Mouse (Mus musculus) heart, postnatal 25 days (tissue): ENCODE measurements around the gene Snx10. TPM values are rescaled to one million over a fixed set of nuclear protein-coding genes. Genes with fewer than 3 reads are reported as not detected.

Experiments used
- DNase-seq: peaks from one replicate; pipeline ENCODE4 v3.0.0; 2022; ENCODE audit warnings: low spot score
- intact Hi-C: fragments of 180-260 bp; cut with DNase I; formaldehyde crosslinking; loops from one replicate; pipeline ENCODE4 v1.15.1; 2025
- microRNA-seq: library from miRNA; unstranded; fragments of <30 nt; microRNA quantifications from one replicate; pipeline ENCODE4 v1.2.0, GENCODE M21; 2022
- total RNA-seq, 2 experiments: library from RNA; stranded (reverse); gene quantifications; 2 replicates each; pipeline ENCODE4 v1.2.3; 2021

The Snx10 gene
- total RNA-seq, 2 experiments from 2014 or later, result 10.2 to 11.3 TPM

DNA sequence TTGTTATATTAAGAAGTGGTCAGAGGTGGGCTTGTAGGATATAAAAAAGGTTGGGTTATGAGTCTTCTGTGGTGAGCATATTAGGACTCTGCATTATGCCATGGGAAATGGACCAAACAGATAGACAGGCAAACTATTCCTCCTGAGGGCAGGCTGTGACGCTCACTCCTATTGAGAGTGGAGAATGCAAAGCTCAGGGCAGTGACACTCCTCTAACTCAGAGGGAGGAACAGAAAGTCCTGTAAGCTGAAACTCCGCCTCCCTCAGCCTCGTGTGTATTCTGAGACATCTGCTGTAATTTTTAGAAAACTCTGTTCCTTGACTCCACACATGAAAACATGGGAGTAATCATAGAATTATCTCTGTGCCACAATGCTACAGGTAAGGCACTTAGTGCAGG, 106.0 kb downstream of the Snx10 start:
- intact Hi-C loops, result no loop called here

GRCm38 (mm10) chr6:51630184-51630583, 106.5 kb downstream of the Snx10 start:
- intact Hi-C loops, result no loop called here
- no peak for DNase-seq

More for the DNA sequence above, 106.0 kb downstream of the Snx10 start:
- DNase-seq, result no peak

DNA sequence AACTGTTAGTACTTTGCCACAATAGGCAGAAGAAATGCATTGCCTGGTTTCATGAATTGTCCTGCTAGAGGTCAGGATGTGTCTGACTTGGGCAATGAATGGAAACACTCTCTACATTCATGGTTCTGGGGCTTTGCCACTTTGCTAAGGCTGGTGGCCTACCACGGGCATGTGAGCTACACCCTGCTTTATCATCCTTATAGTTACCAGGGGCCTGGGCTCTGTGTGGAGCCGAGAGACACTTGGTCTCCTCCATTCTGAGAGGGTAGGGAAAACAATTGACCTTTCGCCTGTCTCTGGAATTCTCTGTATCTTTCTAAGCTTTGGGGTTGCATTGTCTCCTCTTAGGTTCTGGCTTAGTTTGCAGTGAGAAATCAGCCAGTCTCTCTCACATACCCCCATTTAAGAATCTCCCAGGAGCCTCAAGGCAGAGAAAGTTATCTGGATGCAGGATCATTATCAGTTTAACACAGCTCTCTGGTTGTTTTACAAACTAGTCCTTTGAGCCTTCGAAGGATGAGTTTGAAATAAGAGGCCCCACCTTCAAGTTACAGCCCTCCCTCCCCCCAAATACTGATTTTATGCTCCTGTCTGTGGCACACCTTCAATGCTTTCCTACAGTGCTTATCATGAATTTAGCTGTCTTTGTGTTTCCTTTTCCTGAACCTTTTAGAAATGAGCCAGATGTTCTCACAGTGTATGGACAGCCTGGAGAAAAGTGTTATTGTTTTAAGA, 109.4 kb downstream of the Snx10 start:
- intact Hi-C loops, result no loop called here
- DNase-seq, result no peak

GRCm38 (mm10) chr6:51633663-51634362, 110.1 kb downstream of the Snx10 start:
- intact Hi-C loops, result no loop called here
- DNase-seq, result no peak

DNA sequence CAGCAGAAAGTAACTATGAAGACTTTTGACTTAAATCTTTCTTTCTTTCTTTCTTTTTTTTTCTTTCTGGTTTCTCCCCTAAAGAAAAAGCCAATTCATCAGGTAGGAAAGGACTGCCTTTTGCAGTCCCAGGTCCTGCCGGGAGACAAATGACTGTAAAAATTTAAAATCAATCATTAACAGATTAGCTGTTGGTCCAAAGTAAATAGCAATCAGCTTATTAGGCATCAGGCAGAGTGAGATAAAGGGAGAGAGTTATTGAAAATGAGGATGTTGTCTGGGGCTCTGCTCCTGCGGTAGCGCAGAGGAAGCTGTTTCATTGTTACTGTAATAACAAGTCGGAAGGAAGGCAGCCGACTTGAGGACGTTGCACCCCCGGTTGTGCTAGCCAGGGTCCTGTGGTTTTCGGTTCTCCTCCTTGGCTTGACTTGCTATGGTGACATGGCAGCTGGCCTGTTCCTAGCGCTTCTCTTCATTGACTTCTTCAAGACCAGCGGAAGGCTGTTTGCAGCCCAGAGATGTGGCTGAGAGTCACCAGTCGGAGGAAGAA, 112.4 kb downstream of the Snx10 start:
- intact Hi-C loops, result no loop called here
- DNase-seq, result no peak

Small RNA genes within 50 kb of the gene (microRNA-seq; reads per million reads assigned to microRNA genes)
- gene Gm22914, result not detected

Other genes with a start within 250 kb of the Snx10 start
- gene Nfe2l3, start 91.2 kb upstream of the Snx10 start, total RNA-seq, result under 1 TPM; 0.31 to 0.53 TPM
- gene Hnrnpa2b1, start 54.0 kb upstream of the Snx10 start, total RNA-seq, result 100 to 1,000 TPM; 387 to 461 TPM
- gene Cbx3, start 53.5 kb upstream of the Snx10 start, total RNA-seq, result 10 to 100 TPM; 64.6 to 73.5 TPM